Mouse (Mus musculus) E14TG2a.4 (cell line): ENCODE measurements around the gene Kif20b.

Experiments
- CTCF ChIP-seq: conservative IDR thresholded peaks from 2 replicates; pipeline ENCODE4 v1.5.1; 2014; ENCODE audit warnings: low read length
- NANOG ChIP-seq: IDR thresholded peaks from 2 replicates; pipeline ENCODE4 v1.6.1; 2014; ENCODE audit warnings: borderline replicate concordance, low read length, mixed read lengths
- POU5F1 ChIP-seq: IDR thresholded peaks from 2 replicates; pipeline ENCODE4 v1.6.1; 2014; ENCODE audit warnings: low read length, borderline replicate concordance

GRCm38 (mm10) chr19:34947206-34947605 lies 25.0 kb downstream of the Kif20b start:
- no peak for TF ChIP-seq CTCF
- no peak for TF ChIP-seq POU5F1
- TF ChIP-seq NANOG: no peak
